Mouse (Mus musculus): ENCODE measurements at regions not wholly inside any gene's neighbourhood (a gene's known extent, or its start where the extent isn't known, plus 50 kb on each side); places are given as distances from the start of the nearest gene placed in this dataset.

- H3K27me3 ChIP-seq (replicated peaks), result no peaks in the 10 kb centered on the region
- no peaks in the 10 kb centered on the region for H3K36me3 ChIP-seq
- no peak overlapping the region for H3K4me2 ChIP-seq (replicated peaks)
- H3K4me1 ChIP-seq (replicated peaks), result peaks cover 4% of the 10 kb centered on the region; the same call in 1 of the 2 replicates
- 84% methylated on average over 10 of the region's 10 CpGs for WGBS
- ATAC-seq, result no peak
- H3K27ac ChIP-seq, result no peak overlapping the region
- H3K4me3 ChIP-seq (replicated peaks), result no peak overlapping the region
- no peaks in the 10 kb centered on the region for H3K9me3 ChIP-seq
- H3K9ac ChIP-seq, result no peak overlapping the region
Measured at GRCm38 (mm10) chr6:51215371-51215770, 217.1 kb upstream of the Nfe2l3 start.

- H3K27me3 ChIP-seq (replicated peaks), result no peaks in the 10 kb centered on the region
- H3K4me1 ChIP-seq (replicated peaks), result peaks cover 4% of the 10 kb centered on the region; the same call in 1 of the 2 replicates
- no peak overlapping the region for H3K27ac ChIP-seq
- H3K4me3 ChIP-seq (replicated peaks), result no peak overlapping the region
- H3K9ac ChIP-seq, result no peak overlapping the region
- no peaks in the 10 kb centered on the region for H3K9me3 ChIP-seq
- WGBS, result 59% methylated on average over 8 of the region's 8 CpGs
- H3K36me3 ChIP-seq, result no peaks in the 10 kb centered on the region
- no peak overlapping the region for H3K4me2 ChIP-seq (replicated peaks)
- ATAC-seq, result no peak
Measured at GRCm38 (mm10) chr6:51216472-51216871, 216.0 kb upstream of the Nfe2l3 start.

GRCm38 (mm10) chr6:51219691-51220090 lies 212.8 kb upstream of the Nfe2l3 start:
- H3K27ac ChIP-seq, result no peak overlapping the region
- 88% methylated on average over 12 of the region's 12 CpGs for WGBS
- ATAC-seq, result 0 out of 2 replicates have a peak, but pooled peaks have one; percentile 25
- H3K36me3 ChIP-seq, result no peaks in the 10 kb centered on the region
- H3K9ac ChIP-seq, result no peak overlapping the region
- H3K9me3 ChIP-seq, result no peaks in the 10 kb centered on the region
- no peak overlapping the region for H3K4me2 ChIP-seq (replicated peaks)
- H3K27me3 ChIP-seq (replicated peaks), result no peaks in the 10 kb centered on the region
- H3K4me3 ChIP-seq (replicated peaks), result no peak overlapping the region
- H3K4me1 ChIP-seq (replicated peaks), result no peaks in the 10 kb centered on the region; the same call in 1 of the 2 replicates

GRCm38 (mm10) chr6:51220778-51221177 lies 211.7 kb upstream of the Nfe2l3 start:
- Histone ChIP-seq H3K9ac (no peak overlapping the region), H3K4me1 (replicated peaks) (no peaks in the 10 kb centered on the region; the same call in 1 of the 2 replicates), H3K27me3 (replicated peaks) (no peaks in the 10 kb centered on the region), H3K4me2 (replicated peaks) (no peak overlapping the region), H3K4me3 (replicated peaks) (no peak overlapping the region), H3K9me3 (no peaks in the 10 kb centered on the region), H3K27ac (no peak overlapping the region), H3K36me3 (no peaks in the 10 kb centered on the region)
- WGBS, result 34% methylated on average over 4 of the region's 4 CpGs
- ATAC-seq, result peak; percentile 81

GRCm38 (mm10) chr6:51236077-51236740 lies 196.3 kb upstream of the Nfe2l3 start:
- peak; percentile 61; the same call in 1 of the 2 replicates for ATAC-seq

GRCm38 (mm10) chr6:51240039-51240438 lies 192.4 kb upstream of the Nfe2l3 start:
- H3K27ac ChIP-seq, result no peak overlapping the region
- WGBS, result 82% methylated on average over 3 of the region's 3 CpGs
- H3K4me2 ChIP-seq (replicated peaks), result no peak overlapping the region
- H3K36me3 ChIP-seq, result no peaks in the 10 kb centered on the region
- H3K4me3 ChIP-seq (replicated peaks), result no peak overlapping the region
- H3K27me3 ChIP-seq (replicated peaks), result no peaks in the 10 kb centered on the region
- no peak overlapping the region for H3K9ac ChIP-seq
- H3K4me1 ChIP-seq (replicated peaks), result no peaks in the 10 kb centered on the region
- H3K9me3 ChIP-seq, result no peaks in the 10 kb centered on the region; the same call in 1 of the 2 replicates
- no peak for ATAC-seq

More at GRCm38 (mm10) chr6:51236077-51236740, 196.3 kb upstream of the Nfe2l3 start:
- no peak overlapping the region for H3K4me3 ChIP-seq (replicated peaks)
- no peak overlapping the region for H3K27ac ChIP-seq
- 60% methylated on average over 11 of the region's 11 CpGs for WGBS
- H3K36me3 ChIP-seq, result no peaks in the 10 kb centered on the region
- no peaks in the 10 kb centered on the region for H3K9me3 ChIP-seq
- no peak overlapping the region for H3K4me2 ChIP-seq (replicated peaks)
- no peak overlapping the region for H3K9ac ChIP-seq
- H3K27me3 ChIP-seq (replicated peaks), result no peaks in the 10 kb centered on the region
- H3K4me1 ChIP-seq (replicated peaks), result no peaks in the 10 kb centered on the region

- ATAC-seq, result no peak
- Histone ChIP-seq H3K27me3 (replicated peaks) (no peaks in the 10 kb centered on the region), H3K9ac (no peak overlapping the region), H3K9me3 (no peaks in the 10 kb centered on the region), H3K4me2 (replicated peaks) (no peak overlapping the region), H3K36me3 (no peaks in the 10 kb centered on the region), H3K27ac (no peak overlapping the region), H3K4me1 (replicated peaks) (no peaks in the 10 kb centered on the region), H3K4me3 (replicated peaks) (no peak overlapping the region)
Measured at GRCm38 (mm10) chr6:51250233-51250632, 182.2 kb upstream of the Nfe2l3 start.

- no peaks in the 10 kb centered on the region for H3K36me3 ChIP-seq
- H3K27ac ChIP-seq, result no peak overlapping the region
- H3K4me3 ChIP-seq (replicated peaks), result no peak overlapping the region
- H3K9ac ChIP-seq, result no peak overlapping the region
- 95% methylated on average over 2 of the region's 2 CpGs for WGBS
- H3K9me3 ChIP-seq, result no peaks in the 10 kb centered on the region
- ATAC-seq, result no peak
- no peaks in the 10 kb centered on the region for H3K27me3 ChIP-seq (replicated peaks)
- no peaks in the 10 kb centered on the region for H3K4me1 ChIP-seq (replicated peaks)
- H3K4me2 ChIP-seq (replicated peaks), result no peak overlapping the region
Measured at GRCm38 (mm10) chr6:51251432-51251831, 181.0 kb upstream of the Nfe2l3 start.

GRCm38 (mm10) chr6:51252721-51253120 lies 179.7 kb upstream of the Nfe2l3 start:
- no peak overlapping the region for H3K27ac ChIP-seq
- no peak overlapping the region for H3K9ac ChIP-seq
- H3K36me3 ChIP-seq, result no peaks in the 10 kb centered on the region
- H3K4me1 ChIP-seq (replicated peaks), result no peaks in the 10 kb centered on the region
- H3K4me2 ChIP-seq (replicated peaks), result no peak overlapping the region
- no peaks in the 10 kb centered on the region for H3K9me3 ChIP-seq
- no peak for ATAC-seq
- 82% methylated on average over 3 of the region's 3 CpGs for WGBS
- H3K4me3 ChIP-seq (replicated peaks), result no peak overlapping the region
- no peaks in the 10 kb centered on the region for H3K27me3 ChIP-seq (replicated peaks)

- Histone ChIP-seq H3K9me3 (no peaks in the 10 kb centered on the region), H3K36me3 (no peaks in the 10 kb centered on the region), H3K4me2 (replicated peaks) (no peak overlapping the region), H3K27me3 (replicated peaks) (no peaks in the 10 kb centered on the region), H3K4me1 (replicated peaks) (no peaks in the 10 kb centered on the region), H3K4me3 (replicated peaks) (no peak overlapping the region), H3K9ac (no peak overlapping the region), H3K27ac (no peak overlapping the region)
- 50% methylated on average over 4 of the region's 4 CpGs for WGBS
- ATAC-seq, result no peak
Measured at GRCm38 (mm10) chr6:51256631-51257030, 175.8 kb upstream of the Nfe2l3 start.

- Histone ChIP-seq H3K9me3 (no peaks in the 10 kb centered on the region), H3K4me3 (replicated peaks) (no peak overlapping the region), H3K27me3 (replicated peaks) (no peaks in the 10 kb centered on the region), H3K27ac (no peak overlapping the region), H3K4me2 (replicated peaks) (no peak overlapping the region), H3K9ac (no peak overlapping the region), H3K4me1 (replicated peaks) (no peaks in the 10 kb centered on the region), H3K36me3 (no peaks in the 10 kb centered on the region)
- 69% methylated on average over 6 of the region's 6 CpGs for WGBS
- ATAC-seq, result peak; percentile 76
Measured at GRCm38 (mm10) chr6:51257524-51257923, 174.9 kb upstream of the Nfe2l3 start.

- no peak for ATAC-seq
- no peaks in the 10 kb centered on the region for H3K36me3 ChIP-seq
Measured at GRCm38 (mm10) chr6:51258304-51258703, 174.2 kb upstream of the Nfe2l3 start.

GRCm38 (mm10) chr6:51263595-51263994 lies 168.9 kb upstream of the Nfe2l3 start:
- WGBS, result 63% methylated on average over 4 of the region's 4 CpGs
- no peak overlapping the region for H3K4me3 ChIP-seq (replicated peaks)
- no peaks in the 10 kb centered on the region for H3K27me3 ChIP-seq (replicated peaks)
- ATAC-seq, result peak; percentile 64
- H3K27ac ChIP-seq, result 0 out of 2 replicates have a peak overlapping the region, but pooled peaks have one; percentile 18
- H3K9me3 ChIP-seq, result no peaks in the 10 kb centered on the region
- H3K36me3 ChIP-seq, result no peaks in the 10 kb centered on the region
- H3K4me1 ChIP-seq (replicated peaks), result 0 out of 2 replicates have a peak, but pooled peaks cover 5% of the 10 kb centered on the region
- no peak overlapping the region for H3K4me2 ChIP-seq (replicated peaks)
- no peak overlapping the region for H3K9ac ChIP-seq

More at GRCm38 (mm10) chr6:51258304-51258703, 174.2 kb upstream of the Nfe2l3 start:
- WGBS, result 81% methylated on average over 2 of the region's 2 CpGs
- Histone ChIP-seq H3K9me3 (no peaks in the 10 kb centered on the region), H3K27ac (no peak overlapping the region), H3K4me1 (replicated peaks) (no peaks in the 10 kb centered on the region), H3K4me2 (replicated peaks) (no peak overlapping the region), H3K4me3 (replicated peaks) (no peak overlapping the region), H3K27me3 (replicated peaks) (no peaks in the 10 kb centered on the region), H3K9ac (no peak overlapping the region)
